Mouse (Mus musculus) heart, postnatal 0 days (tissue): ENCODE results near the gene Mstn. TPM values are rescaled to one million over a fixed set of nuclear protein-coding genes. Genes with fewer than 3 reads are reported as not detected.

ENCODE experiments used
- ATAC-seq: fragments of 200-750 bp; cut with Nextera tagmentation; 2 replicates; pipeline ENCODE4 v1.8.0; 2017; ENCODE audit warnings: low read depth, moderate number of reproducible peaks, moderate library complexity; ENCODE audit not compliant: insufficient read depth
- DNase-seq: peaks from one replicate; pipeline ENCODE4 v3.0.0-alpha.2; 2016; ENCODE audit warnings: low spot score
- H3K27ac ChIP-seq: fragments of 300-500 bp; sonication (generic); 2 replicates; pipeline ENCODE4 v1.5.1; 2014; ENCODE audit warnings: low read depth, mild to moderate bottlenecking
- H3K27me3 ChIP-seq: fragments of 300-500 bp; sonication (generic); 2 replicates; pipeline ENCODE4 v1.6.1; 2014; ENCODE audit warnings: low read length, mixed read lengths; ENCODE audit not compliant: control insufficient read depth, insufficient read depth
- H3K36me3 ChIP-seq: fragments of 300-500 bp; sonication (generic); replicated peaks from 2 replicates; pipeline ENCODE4 v1.6.1; 2014; ENCODE audit warnings: low read length, mixed read lengths; ENCODE audit not compliant: control insufficient read depth, insufficient read depth
- H3K4me1 ChIP-seq: fragments of 300-500 bp; sonication (generic); 2 replicates; pipeline ENCODE4 v1.6.1; 2014; ENCODE audit warnings: antibody characterized with exemption; ENCODE audit not compliant: control insufficient read depth, insufficient read depth
- H3K4me2 ChIP-seq: fragments of 300-500 bp; sonication (generic); 2 replicates; pipeline ENCODE4 v1.6.1; 2014; ENCODE audit warnings: low read depth, mild to moderate bottlenecking, low read length, moderate library complexity
- H3K4me3 ChIP-seq: fragments of 300-500 bp; sonication (generic); 2 replicates; pipeline ENCODE4 v1.5.1; 2014; ENCODE audit warnings: low read depth, low read length
- H3K9ac ChIP-seq: fragments of 300-500 bp; sonication (generic); replicated peaks from 2 replicates; pipeline ENCODE4 v1.6.1; 2014; ENCODE audit warnings: low read depth, low read length, mixed read lengths
- H3K9me3 ChIP-seq: fragments of 300-500 bp; sonication (generic); replicated peaks from 2 replicates; pipeline ENCODE4 v1.6.1; 2016; ENCODE audit warnings: low read length; ENCODE audit not compliant: control insufficient read depth
- CTCF ChIP-seq: IDR thresholded peaks from 2 replicates; pipeline ENCODE4 v1.5.1; 2016; ENCODE audit warnings: antibody characterized with exemption, control low read depth, low read depth
- EP300 ChIP-seq: IDR thresholded peaks from 2 replicates; pipeline ENCODE4 v1.6.1; 2016; ENCODE audit warnings: antibody characterized with exemption, low read depth
- whole genome bisulfite sequencing: fragments of 180-500 bp; shearing (Covaris S2); extraction: QIAGEN DNeasy Blood & Tissue Kit; methylation state at CpG from one replicate; pipeline ENCODE4 v1.1.7; 2014; 5-methylcytosine and 5-hydroxymethylcytosine counted together
- polyA plus RNA-seq: library from polyadenylated mRNA; unstranded; fragments of >200 nt; fragmentation: Nextera tagmentation; extraction: Ambion mirVana; gene quantifications from 2 replicates; pipeline ENCODE4 v1.2.1, GENCODE M21; 2015
- total RNA-seq: library from RNA; depleted of rRNA; stranded (reverse); fragments of >200 nt; gene quantifications from 2 replicates; pipeline ENCODE4 v1.2.3, GENCODE M21; 2014; ENCODE audit warnings: low replicate concordance; rRNA removed

Mstn gene
- total RNA-seq (1.4 and 2.4 TPM in 2 replicates), polyA plus RNA-seq (0.33 and 0.40 TPM in 2 replicates)

DNA sequence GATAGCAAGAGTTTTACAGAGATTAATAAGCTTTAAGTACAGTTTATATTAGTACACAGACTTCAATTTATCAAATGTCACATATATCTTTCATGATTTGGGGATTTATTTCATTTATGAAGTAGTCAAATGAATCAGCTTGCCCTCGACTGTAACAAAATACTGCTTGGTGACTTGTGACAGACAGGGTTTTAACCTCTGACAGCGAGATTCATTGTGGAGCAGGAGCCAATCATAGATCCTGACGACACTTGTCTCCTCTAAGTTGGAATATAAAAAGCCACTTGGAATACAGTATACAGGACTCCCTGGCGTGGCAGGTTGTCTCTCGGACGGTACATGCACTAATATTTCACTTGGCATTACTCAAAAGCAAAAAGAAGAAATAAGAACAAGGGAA is at the start of gene Mstn:
TSS of gene Mstn (plus strand) at position 301 of the 400 bp plus-strand sequence.
- DNase-seq (no peak), ATAC-seq (no peak)
- no peaks in the 10 kb centered on the region for H3K27me3 ChIP-seq
- H3K27ac ChIP-seq, result no peak within 1 kb of the TSS
- TF ChIP-seq CTCF (no peak), EP300 (no peak)
- no peaks in the 10 kb centered on the region for H3K4me1 ChIP-seq
- H3K36me3 ChIP-seq, result no peaks in the 10 kb centered on the region
- H3K9ac ChIP-seq, result no peak within 1 kb of the TSS
- H3K4me3 ChIP-seq, result no peak within 1 kb of the TSS
- H3K9me3 ChIP-seq, result no peaks in the 10 kb centered on the region
- 54% methylated on average over 6 of the region's 6 CpGs for WGBS
- peak within 1 kb of the TSS; percentile 28 for H3K4me2 ChIP-seq

GRCm38 (mm10) chr1:53014716-53015115 is 46.7 kb upstream of the Mstn start:
- Histone ChIP-seq H3K36me3 (no peaks in the 10 kb centered on the region), H3K9ac (no peak overlapping the region), H3K9me3 (no peaks in the 10 kb centered on the region), H3K4me3 (no peak overlapping the region), H3K27ac (no peak overlapping the region), H3K4me2 (no peak overlapping the region), H3K27me3 (no peaks in the 10 kb centered on the region), H3K4me1 (no peaks in the 10 kb centered on the region)
- ATAC-seq (no peak), DNase-seq (no peak)
- WGBS, result 72% methylated on average over 6 of the region's 6 CpGs
- TF ChIP-seq EP300, result no peak
- TF ChIP-seq CTCF, result no peak

GRCm38 (mm10) chr1:53015606-53016005 is 45.8 kb upstream of the Mstn start:
- Histone ChIP-seq H3K4me3 (no peak overlapping the region), H3K4me1 (no peaks in the 10 kb centered on the region), H3K27ac (no peak overlapping the region), H3K9ac (no peak overlapping the region), H3K4me2 (no peak overlapping the region), H3K36me3 (no peaks in the 10 kb centered on the region), H3K9me3 (no peaks in the 10 kb centered on the region), H3K27me3 (no peaks in the 10 kb centered on the region)
- no peak for ATAC-seq
- no peak for DNase-seq
- no peak for TF ChIP-seq CTCF
- TF ChIP-seq EP300, result no peak
- 75% methylated on average over 5 of the region's 5 CpGs for WGBS

DNA sequence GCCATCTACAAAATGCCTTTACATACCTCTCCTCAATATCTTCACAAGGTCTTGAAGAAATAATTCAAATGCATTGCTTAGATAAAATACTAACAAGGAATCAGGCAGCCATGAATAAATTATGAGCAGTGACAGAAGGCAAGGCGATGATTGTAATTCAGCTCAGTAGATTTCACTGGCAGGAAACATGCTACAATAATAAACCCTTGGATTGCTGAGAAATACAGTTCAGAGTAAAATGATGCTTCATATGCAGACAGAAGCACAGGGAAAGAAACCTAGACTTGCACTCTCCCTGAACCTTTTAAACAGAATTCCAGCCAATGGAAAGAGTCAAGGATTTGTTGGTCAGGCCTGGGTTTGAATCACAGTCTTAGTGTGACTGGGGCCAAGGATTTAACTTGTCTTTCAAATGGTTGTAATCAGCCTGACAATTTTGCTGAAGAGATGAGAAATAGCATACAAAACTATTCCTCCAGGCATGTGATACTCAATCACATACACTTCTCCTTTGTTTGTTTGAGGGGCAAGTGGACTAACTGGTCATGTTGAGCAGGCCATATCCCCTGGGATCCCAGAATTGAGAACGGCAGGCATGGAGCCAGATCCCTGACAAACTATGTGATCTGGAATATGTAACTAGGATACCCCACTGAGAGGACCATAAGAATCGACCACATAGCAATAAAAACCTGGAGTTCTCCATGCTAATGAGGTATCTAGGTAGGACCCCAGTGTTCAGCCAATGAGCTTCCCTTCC is 42.5 kb upstream of the Mstn start:
- no peaks in the 10 kb centered on the region for H3K4me1 ChIP-seq
- H3K27me3 ChIP-seq, result no peaks in the 10 kb centered on the region
- H3K9me3 ChIP-seq, result no peaks in the 10 kb centered on the region
- no peak overlapping the region for H3K4me3 ChIP-seq
- DNase-seq (no peak), ATAC-seq (no peak)
- no peak overlapping the region for H3K9ac ChIP-seq
- no peak for TF ChIP-seq EP300
- TF ChIP-seq CTCF, result no peak
- 54% methylated on average over 3 of the region's 3 CpGs for whole genome bisulfite sequencing
- no peak overlapping the region for H3K27ac ChIP-seq
- no peak overlapping the region for H3K4me2 ChIP-seq
- no peaks in the 10 kb centered on the region for H3K36me3 ChIP-seq

GRCm38 (mm10) chr1:53020079-53020478 is 41.4 kb upstream of the Mstn start, which contains the start of gene 1700019D03Rik:
Gene 1700019D03Rik, minus strand, starts transcription at chr1:53020179.
- ATAC-seq (no peak), DNase-seq (no peak)
- 58% methylated on average over 5 of the region's 5 CpGs for WGBS
- Histone ChIP-seq H3K9me3 (no peaks in the 10 kb centered on the region), H3K4me3 (no peak within 1 kb of the TSS), H3K4me1 (no peaks in the 10 kb centered on the region), H3K4me2 (no peak within 1 kb of the TSS), H3K27ac (no peak within 1 kb of the TSS), H3K9ac (no peak within 1 kb of the TSS), H3K27me3 (no peaks in the 10 kb centered on the region), H3K36me3 (no peaks in the 10 kb centered on the region)
- TF ChIP-seq EP300 (no peak), CTCF (no peak)

GRCm38 (mm10) chr1:53032550-53032949 is 28.9 kb upstream of the Mstn start:
- Histone ChIP-seq H3K36me3 (no peaks in the 10 kb centered on the region), H3K9me3 (no peaks in the 10 kb centered on the region), H3K4me2 (no peak overlapping the region), H3K9ac (no peak overlapping the region), H3K27me3 (no peaks in the 10 kb centered on the region), H3K4me1 (no peaks in the 10 kb centered on the region), H3K4me3 (no peak overlapping the region), H3K27ac (no peak overlapping the region)
- DNase-seq (peak; percentile 14), ATAC-seq (no peak)
- TF ChIP-seq EP300 (no peak), CTCF (peak; percentile 18; the same call in 1 of the 2 replicates)
